Mouse (Mus musculus) lung, embryonic 14.5 days (tissue): ENCODE measurements around the gene Traf5. TPM values are rescaled to one million over a fixed set of nuclear protein-coding genes. Genes with fewer than 3 reads are reported as not detected.

Experiments
- ATAC-seq: fragments of 200-750 bp; cut with Nextera tagmentation; 2 replicates; pipeline ENCODE4 v1.8.0; 2017; ENCODE audit warnings: mild to moderate bottlenecking, moderate TSS enrichment, moderate library complexity; ENCODE audit not compliant: insufficient read depth
- DNase-seq: peaks from one replicate; pipeline ENCODE4 v3.0.0-alpha.2; 2015
- H3K27ac ChIP-seq: fragments of 300-500 bp; sonication (generic); 2 replicates; pipeline ENCODE4 v1.5.1; 2014; ENCODE audit warnings: low read depth, mild to moderate bottlenecking, moderate library complexity
- H3K27me3 ChIP-seq: fragments of 300-500 bp; sonication (generic); 2 replicates; pipeline ENCODE4 v1.6.1; 2014; ENCODE audit warnings: low read length, control low read depth; ENCODE audit not compliant: insufficient read depth
- H3K36me3 ChIP-seq: fragments of 300-500 bp; sonication (generic); 2 replicates; pipeline ENCODE4 v1.6.1; 2014; ENCODE audit warnings: control low read depth; ENCODE audit not compliant: insufficient read depth
- H3K4me1 ChIP-seq: fragments of 300-500 bp; sonication (generic); 2 replicates; pipeline ENCODE4 v1.6.1; 2014; ENCODE audit warnings: antibody characterized with exemption, control low read depth; ENCODE audit not compliant: insufficient read depth
- H3K4me2 ChIP-seq: fragments of 300-500 bp; sonication (generic); 2 replicates; pipeline ENCODE4 v1.6.1; 2014; ENCODE audit warnings: mild to moderate bottlenecking
- H3K4me3 ChIP-seq: fragments of 300-500 bp; sonication (generic); 2 replicates; pipeline ENCODE4 v1.5.1; 2014; ENCODE audit warnings: low read depth, low read length
- H3K9ac ChIP-seq: fragments of 300-500 bp; sonication (generic); 2 replicates; pipeline ENCODE4 v1.6.1; 2014
- H3K9me3 ChIP-seq: fragments of 300-500 bp; sonication (generic); 2 replicates; pipeline ENCODE4 v1.6.1; 2016; ENCODE audit warnings: low read depth, low read length, control low read depth
- CTCF ChIP-seq: IDR thresholded peaks from 2 replicates; pipeline ENCODE4 v1.5.1; 2016; ENCODE audit warnings: antibody characterized with exemption, low read depth
- WGBS: fragments of 180-500 bp; shearing (Covaris S2); extraction: QIAGEN DNeasy Blood & Tissue Kit; methylation state at CpG from one replicate; pipeline ENCODE4 v1.1.7; 2014; 5-methylcytosine and 5-hydroxymethylcytosine counted together
- polyA plus RNA-seq: library from polyadenylated mRNA; unstranded; fragments of >200 nt; fragmentation: Nextera tagmentation; extraction: Ambion mirVana; gene quantifications from 2 replicates; pipeline ENCODE4 v1.2.1, GENCODE M21; 2014

Traf5 gene
- polyA plus RNA-seq, 1 experiment from 2014 or later, result 20.1 TPM

DNA sequence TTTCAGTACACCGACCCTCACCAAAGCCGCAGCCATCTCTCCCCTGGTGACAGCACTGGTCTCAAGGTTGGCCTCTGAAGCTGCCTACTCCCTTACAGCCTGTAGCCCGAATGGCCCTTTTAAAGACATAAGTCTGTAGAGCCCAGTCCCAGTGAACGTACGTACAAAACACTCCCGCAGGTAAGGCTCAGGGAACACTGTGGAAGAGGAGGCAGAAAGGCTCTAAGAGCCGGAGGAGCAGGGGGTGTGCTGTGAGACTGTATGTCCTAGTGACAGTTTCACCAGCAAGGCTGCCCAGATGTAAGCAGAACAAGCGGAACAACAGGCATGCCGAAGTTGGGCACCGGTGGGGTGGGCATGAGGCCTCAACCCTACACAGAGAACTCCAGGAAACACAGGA lies 7.1 kb downstream of the Traf5 start:
- Histone ChIP-seq H3K4me1 (peaks cover 7% of the 10 kb centered on the region; the same call in 1 of the 2 replicates), H3K9ac (no peak overlapping the region), H3K9me3 (peaks cover 11% of the 10 kb centered on the region; the same call in 1 of the 2 replicates), H3K27ac (no peak overlapping the region), H3K27me3 (no peaks in the 10 kb centered on the region), H3K4me2 (no peak overlapping the region), H3K4me3 (no peak overlapping the region), H3K36me3 (peaks cover 3% of the 10 kb centered on the region; the same call in 1 of the 2 replicates)
- DNase-seq (no peak), ATAC-seq (no peak)
- WGBS, result 88% methylated on average over 10 of the region's 10 CpGs
- TF ChIP-seq CTCF, result no peak

- Histone ChIP-seq H3K36me3 (no peaks in the 10 kb centered on the region), H3K27ac (no peak overlapping the region), H3K4me2 (no peak overlapping the region), H3K9me3 (peaks cover 11% of the 10 kb centered on the region; the same call in 1 of the 2 replicates), H3K4me3 (no peak overlapping the region), H3K27me3 (no peaks in the 10 kb centered on the region), H3K4me1 (peaks cover 17% of the 10 kb centered on the region; the same call in 1 of the 2 replicates), H3K9ac (no peak overlapping the region)
- ATAC-seq, result no peak
- DNase-seq, result no peak
- no peak for TF ChIP-seq CTCF
- 93% methylated on average over 1 of the region's 1 CpGs for WGBS
Measured at GRCm38 (mm10) chr1:192082646-192083045, 9.7 kb downstream of the Traf5 start.

GRCm38 (mm10) chr1:192081129-192081528 lies 11.2 kb downstream of the Traf5 start:
- TF ChIP-seq CTCF, result no peak

GRCm38 (mm10) chr1:192079121-192079520 lies 13.2 kb downstream of the Traf5 start:
- Histone ChIP-seq H3K27ac (peak overlapping the region; percentile 77; the same call in 1 of the 2 replicates), H3K4me3 (no peak overlapping the region), H3K4me2 (no peak overlapping the region), H3K36me3 (no peaks in the 10 kb centered on the region), H3K9me3 (peaks cover 11% of the 10 kb centered on the region; the same call in 1 of the 2 replicates), H3K27me3 (no peaks in the 10 kb centered on the region), H3K4me1 (peaks cover 30% of the 10 kb centered on the region), H3K9ac (no peak overlapping the region)
- no peak for TF ChIP-seq CTCF
- 57% methylated on average over 1 of the region's 1 CpGs for WGBS
- DNase-seq (no peak), ATAC-seq (no peak)

More at GRCm38 (mm10) chr1:192081129-192081528, 11.2 kb downstream of the Traf5 start:
- H3K9me3 ChIP-seq, result peaks cover 11% of the 10 kb centered on the region; the same call in 1 of the 2 replicates
- no peaks in the 10 kb centered on the region for H3K27me3 ChIP-seq
- H3K9ac ChIP-seq, result no peak overlapping the region
- ATAC-seq (no peak), DNase-seq (no peak)
- H3K4me2 ChIP-seq, result no peak overlapping the region
- H3K27ac ChIP-seq, result no peak overlapping the region
- WGBS, result 88% methylated on average over 2 of the region's 2 CpGs
- no peak overlapping the region for H3K4me3 ChIP-seq
- H3K4me1 ChIP-seq, result peaks cover 25% of the 10 kb centered on the region
- H3K36me3 ChIP-seq, result no peaks in the 10 kb centered on the region

DNA sequence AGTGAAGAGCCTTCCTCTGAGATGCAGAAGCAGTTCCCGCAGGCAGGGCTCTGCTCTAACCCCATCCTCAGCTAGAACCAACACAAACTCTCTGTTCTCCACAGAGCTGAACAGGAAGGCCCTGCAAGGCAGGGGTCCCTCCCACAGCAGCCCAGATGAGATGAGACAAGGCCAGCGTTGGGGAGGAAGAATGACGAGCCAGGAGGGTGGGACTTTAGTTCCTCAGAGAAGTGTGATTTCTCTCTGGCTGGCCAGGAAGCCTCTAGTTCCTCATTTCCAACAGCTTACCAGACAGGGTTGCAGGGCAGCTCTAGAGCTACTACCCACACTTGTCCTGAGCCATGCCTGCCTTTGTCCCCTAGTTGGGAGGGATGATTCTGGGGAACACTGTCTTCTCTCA lies 14.0 kb downstream of the Traf5 start:
- Histone ChIP-seq H3K27me3 (no peaks in the 10 kb centered on the region), H3K4me2 (no peak overlapping the region), H3K36me3 (no peaks in the 10 kb centered on the region), H3K4me1 (peaks cover 30% of the 10 kb centered on the region), H3K4me3 (no peak overlapping the region), H3K27ac (peak overlapping the region; percentile 77), H3K9ac (no peak overlapping the region), H3K9me3 (peaks cover 11% of the 10 kb centered on the region; the same call in 1 of the 2 replicates)
- WGBS, result 38% methylated on average over 3 of the region's 3 CpGs
- no peak for TF ChIP-seq CTCF
- DNase-seq (peak; percentile 82), ATAC-seq (peak; percentile 59)

GRCm38 (mm10) chr1:192076796-192077535 lies 15.4 kb downstream of the Traf5 start:
- no peak overlapping the region for H3K9ac ChIP-seq
- H3K27me3 ChIP-seq, result no peaks in the 10 kb centered on the region
- peak; percentile 13; the same call in 1 of the 2 replicates for ATAC-seq
- H3K4me3 ChIP-seq, result no peak overlapping the region
- no peak overlapping the region for H3K4me2 ChIP-seq
- H3K9me3 ChIP-seq, result peaks cover 10% of the 10 kb centered on the region; the same call in 1 of the 2 replicates
- H3K36me3 ChIP-seq, result no peaks in the 10 kb centered on the region
- H3K27ac ChIP-seq, result peak overlapping the region; percentile 48; the same call in 1 of the 2 replicates
- peaks cover 30% of the 10 kb centered on the region for H3K4me1 ChIP-seq
- peak; percentile 80 for DNase-seq
- no peak for TF ChIP-seq CTCF

GRCm38 (mm10) chr1:192076101-192076500 lies 16.3 kb downstream of the Traf5 start:
- H3K9ac ChIP-seq, result no peak overlapping the region
- no peak overlapping the region for H3K4me3 ChIP-seq
- TF ChIP-seq CTCF, result no peak
- H3K27me3 ChIP-seq, result no peaks in the 10 kb centered on the region
- 0 out of 2 replicates have a peak overlapping the region, but pooled peaks have one; percentile 18 for H3K27ac ChIP-seq
- DNase-seq, result no peak
- H3K9me3 ChIP-seq, result peaks cover 1% of the 10 kb centered on the region; the same call in 1 of the 2 replicates
- H3K4me1 ChIP-seq, result peaks cover 30% of the 10 kb centered on the region
- WGBS, result 63% methylated on average over 4 of the region's 4 CpGs
- H3K36me3 ChIP-seq, result no peaks in the 10 kb centered on the region
- H3K4me2 ChIP-seq, result no peak overlapping the region
- no peak for ATAC-seq
